Mouse (Mus musculus) embryonic facial prominence, embryonic 13.5 days (tissue): Measurements from ENCODE around the gene Fjx1. TPM values are rescaled to one million over a fixed set of nuclear protein-coding genes. Genes with fewer than 3 reads are reported as not detected.

Source experiments
- ATAC-seq: fragments of 200-750 bp; cut with Nextera tagmentation; 2 replicates; pipeline ENCODE4 v1.8.0; 2017; ENCODE audit warnings: low read depth; ENCODE audit not compliant: insufficient number of reproducible peaks, insufficient read depth, low FRiP score, low TSS enrichment
- H3K27ac ChIP-seq: fragments of 300-500 bp; sonication (generic); 2 replicates; pipeline ENCODE4 v1.5.1; 2015; ENCODE audit warnings: moderate library complexity, mild to moderate bottlenecking, inconsistent platforms
- H3K27me3 ChIP-seq: fragments of 300-500 bp; sonication (generic); 2 replicates; pipeline ENCODE4 v1.6.1; 2015; ENCODE audit warnings: mild to moderate bottlenecking, inconsistent platforms
- H3K36me3 ChIP-seq: fragments of 300-500 bp; sonication (generic); 2 replicates; pipeline ENCODE4 v1.6.1; 2015; ENCODE audit warnings: mild to moderate bottlenecking, inconsistent platforms
- H3K4me1 ChIP-seq: fragments of 300-500 bp; sonication (generic); 2 replicates; pipeline ENCODE4 v1.6.1; 2015; ENCODE audit warnings: inconsistent platforms
- H3K4me2 ChIP-seq: fragments of 300-500 bp; sonication (generic); 2 replicates; pipeline ENCODE4 v1.6.1; 2015; ENCODE audit warnings: moderate library complexity, mild to moderate bottlenecking, inconsistent platforms
- H3K4me3 ChIP-seq: fragments of 300-500 bp; sonication (generic); 2 replicates; pipeline ENCODE4 v1.5.1; 2015; ENCODE audit warnings: mild to moderate bottlenecking, inconsistent platforms
- H3K9ac ChIP-seq: fragments of 300-500 bp; sonication (generic); 2 replicates; pipeline ENCODE4 v1.6.1; 2015; ENCODE audit warnings: mild to moderate bottlenecking, inconsistent platforms
- H3K9me3 ChIP-seq: fragments of 300-500 bp; sonication (generic); 2 replicates; pipeline ENCODE4 v1.6.1; 2016; ENCODE audit warnings: inconsistent platforms
- WGBS: fragments of 180-500 bp; shearing (Covaris S2); methylation state at CpG from one replicate; pipeline ENCODE4 v1.1.7; 2015; ENCODE audit warnings: mixed read lengths; 5-methylcytosine and 5-hydroxymethylcytosine counted together
- polyA plus RNA-seq: library from polyadenylated mRNA; unstranded; fragments of >200 nt; fragmentation: Nextera tagmentation; extraction: Ambion mirVana; gene quantifications from 2 replicates; pipeline ENCODE4 v1.2.1, GENCODE M21; 2015

Fjx1 gene
- polyA plus RNA-seq, result 14.1 and 16.7 TPM in 2 replicates

- Histone ChIP-seq H3K4me1 (peaks cover 38% of the 10 kb centered on the region), H3K27ac (peak within 1 kb of the TSS; percentile 88), H3K9me3 (no peaks in the 10 kb centered on the region), H3K4me3 (peak within 1 kb of the TSS; percentile 74), H3K4me2 (peak within 1 kb of the TSS; percentile 98), H3K36me3 (no peaks in the 10 kb centered on the region), H3K9ac (peak within 1 kb of the TSS; percentile 85), H3K27me3 (0 out of 2 replicates have a peak, but pooled peaks cover 5% of the 10 kb centered on the region)
- peak; percentile 59 for ATAC-seq
- WGBS, result 1% methylated on average over 42 of the region's 49 CpGs
Observed at GRCm38 (mm10) chr2:102451671-102452549, at the start of gene Fjx1. Gene Fjx1, minus strand, starts transcription at chr2:102452499.

DNA sequence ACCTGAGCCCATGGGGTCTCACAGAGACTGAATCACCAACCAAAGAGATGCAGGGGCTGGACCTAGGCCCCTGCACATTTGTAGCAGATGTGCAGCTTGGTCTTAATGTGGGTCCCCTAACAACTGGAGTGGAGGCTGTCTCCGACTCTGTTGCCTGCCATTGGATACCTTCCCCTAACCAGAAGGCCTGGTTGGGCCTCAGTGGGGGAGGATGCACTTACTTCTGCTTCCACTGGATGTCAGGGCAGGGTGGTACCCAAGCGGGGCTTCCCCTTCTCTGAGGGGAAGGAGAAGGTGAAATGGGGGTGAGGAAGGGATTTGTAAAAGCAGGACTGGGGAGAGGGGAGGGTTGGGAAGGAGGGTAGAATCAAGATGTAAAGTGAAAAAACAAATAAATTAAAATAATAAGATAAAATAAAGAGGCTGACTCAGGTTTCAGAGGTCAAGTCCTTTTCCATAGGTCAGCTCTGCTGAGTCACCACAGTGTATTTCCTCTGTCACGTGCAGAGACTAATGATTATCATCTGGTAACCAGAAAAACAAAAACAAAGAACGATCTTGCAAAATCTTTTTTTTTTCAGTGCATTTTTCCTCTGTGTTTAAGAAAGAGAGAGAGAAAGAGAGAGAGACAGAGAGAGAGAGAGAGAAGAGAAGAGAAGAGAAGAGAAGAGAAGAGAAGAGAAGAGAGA, 47.8 kb upstream of the Fjx1 start:
- Histone ChIP-seq H3K9ac (no peak overlapping the region), H3K4me3 (no peak overlapping the region), H3K4me1 (0 out of 2 replicates have a peak, but pooled peaks cover 2% of the 10 kb centered on the region), H3K9me3 (no peaks in the 10 kb centered on the region), H3K27ac (no peak overlapping the region), H3K4me2 (no peak overlapping the region), H3K36me3 (no peaks in the 10 kb centered on the region), H3K27me3 (no peaks in the 10 kb centered on the region)
- WGBS, result 17% methylated on average over 4 of the region's 4 CpGs
- no peak for ATAC-seq

DNA sequence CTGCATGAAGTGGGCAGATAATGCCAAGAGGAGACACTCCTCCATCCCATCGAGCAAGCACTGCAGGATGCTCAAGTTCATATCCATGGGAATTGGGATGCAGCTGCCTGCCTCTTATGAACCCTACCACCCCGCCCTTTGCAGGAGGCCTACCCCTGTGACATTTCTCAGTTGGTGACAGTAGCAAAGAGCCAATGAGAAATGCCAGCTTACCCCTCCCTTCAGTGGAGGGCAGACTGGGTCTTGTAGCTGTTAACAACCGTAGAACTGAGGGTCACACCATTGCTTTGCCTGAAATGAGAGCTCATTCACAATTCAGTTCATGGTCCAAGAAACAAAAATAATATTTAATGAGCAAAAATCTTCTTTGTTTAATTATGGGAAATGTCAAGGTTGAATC, 28.4 kb upstream of the Fjx1 start:
- Histone ChIP-seq H3K36me3 (no peaks in the 10 kb centered on the region), H3K9ac (no peak overlapping the region), H3K4me2 (no peak overlapping the region), H3K27ac (no peak overlapping the region), H3K27me3 (no peaks in the 10 kb centered on the region), H3K4me1 (no peaks in the 10 kb centered on the region), H3K9me3 (no peaks in the 10 kb centered on the region), H3K4me3 (no peak overlapping the region)
- 75% methylated on average over 3 of the region's 3 CpGs for WGBS
- no peak for ATAC-seq

GRCm38 (mm10) chr2:102476101-102476500, 23.8 kb upstream of the Fjx1 start:
- H3K4me3 ChIP-seq, result no peak overlapping the region
- no peak overlapping the region for H3K9ac ChIP-seq
- H3K36me3 ChIP-seq, result no peaks in the 10 kb centered on the region
- H3K27me3 ChIP-seq, result no peaks in the 10 kb centered on the region
- no peaks in the 10 kb centered on the region for H3K9me3 ChIP-seq
- WGBS, result 57% methylated on average over 2 of the region's 2 CpGs
- no peak overlapping the region for H3K27ac ChIP-seq
- no peaks in the 10 kb centered on the region for H3K4me1 ChIP-seq
- H3K4me2 ChIP-seq, result no peak overlapping the region
- ATAC-seq, result no peak

DNA sequence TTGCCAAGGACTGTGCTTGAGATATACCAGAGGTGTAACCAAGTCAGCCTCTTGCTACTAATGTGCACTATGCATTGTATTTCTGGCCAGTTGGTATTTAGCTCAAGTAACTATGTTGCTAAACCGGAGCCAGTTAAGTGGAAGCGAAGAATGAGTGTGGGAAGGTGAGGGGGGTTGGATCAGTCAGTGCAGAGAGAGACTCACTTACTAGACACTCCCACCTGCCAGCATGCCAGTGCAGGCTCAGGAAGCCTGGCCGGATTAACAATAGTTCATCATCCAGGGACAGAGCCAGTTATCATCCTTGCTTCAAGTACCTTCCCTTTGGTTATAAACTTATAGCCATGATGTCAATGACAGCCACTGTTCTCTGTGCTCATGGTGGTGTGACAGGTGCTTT, 16.3 kb upstream of the Fjx1 start:
- Histone ChIP-seq H3K27me3 (no peaks in the 10 kb centered on the region), H3K9ac (no peak overlapping the region), H3K9me3 (no peaks in the 10 kb centered on the region), H3K4me1 (peaks cover 4% of the 10 kb centered on the region; the same call in 1 of the 2 replicates), H3K4me2 (no peak overlapping the region), H3K4me3 (no peak overlapping the region), H3K36me3 (no peaks in the 10 kb centered on the region), H3K27ac (no peak overlapping the region; the same call in 1 of the 2 replicates)
- no peak for ATAC-seq
- 69% methylated on average over 3 of the region's 3 CpGs for WGBS

DNA sequence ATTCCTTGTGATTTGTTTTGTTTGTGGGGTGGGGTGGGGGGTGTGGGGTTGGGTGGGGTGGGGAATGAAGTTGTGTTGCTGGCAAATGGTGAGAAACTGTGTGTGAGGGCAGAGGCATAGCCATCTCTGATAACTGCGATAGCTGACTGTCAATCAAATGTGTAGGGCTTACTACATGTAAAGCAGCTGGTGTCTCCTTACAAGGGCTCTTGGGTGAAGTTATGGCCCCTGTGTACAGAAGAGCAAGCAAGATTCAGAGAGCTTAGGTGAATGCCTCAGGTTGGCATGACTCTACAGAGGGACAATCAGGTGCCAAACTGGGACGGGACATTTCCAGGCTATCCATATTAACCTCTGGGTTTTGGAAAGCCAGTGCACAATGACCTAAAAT, 12.0 kb upstream of the Fjx1 start:
- Histone ChIP-seq H3K4me2 (no peak overlapping the region), H3K27me3 (no peaks in the 10 kb centered on the region), H3K36me3 (no peaks in the 10 kb centered on the region), H3K27ac (no peak overlapping the region), H3K9ac (no peak overlapping the region), H3K4me1 (peaks cover 4% of the 10 kb centered on the region; the same call in 1 of the 2 replicates), H3K4me3 (no peak overlapping the region), H3K9me3 (no peaks in the 10 kb centered on the region)
- ATAC-seq, result no peak
- WGBS, result 78% methylated on average over 2 of the region's 2 CpGs

- H3K36me3 ChIP-seq, result no peaks in the 10 kb centered on the region
- peaks cover 4% of the 10 kb centered on the region; the same call in 1 of the 2 replicates for H3K4me1 ChIP-seq
- no peak overlapping the region for H3K27ac ChIP-seq
- no peaks in the 10 kb centered on the region for H3K27me3 ChIP-seq
- no peak overlapping the region for H3K9ac ChIP-seq
- no peak for ATAC-seq
- no peak overlapping the region for H3K4me2 ChIP-seq
- H3K4me3 ChIP-seq, result no peak overlapping the region
- H3K9me3 ChIP-seq, result no peaks in the 10 kb centered on the region
- 59% methylated on average over 12 of the region's 12 CpGs for WGBS
Observed at GRCm38 (mm10) chr2:102463587-102464341, 11.5 kb upstream of the Fjx1 start.

- H3K4me3 ChIP-seq, result no peak overlapping the region
- H3K4me1 ChIP-seq, result peaks cover 4% of the 10 kb centered on the region; the same call in 1 of the 2 replicates
- H3K9ac ChIP-seq, result no peak overlapping the region
- H3K4me2 ChIP-seq, result no peak overlapping the region
- H3K27me3 ChIP-seq, result 0 out of 2 replicates have a peak, but pooled peaks cover 9% of the 10 kb centered on the region
- 82% methylated on average over 1 of the region's 1 CpGs for WGBS
- no peak overlapping the region for H3K27ac ChIP-seq
- no peaks in the 10 kb centered on the region for H3K9me3 ChIP-seq
- no peak for ATAC-seq
- no peaks in the 10 kb centered on the region for H3K36me3 ChIP-seq
Observed at GRCm38 (mm10) chr2:102461491-102461890, 9.2 kb upstream of the Fjx1 start.

GRCm38 (mm10) chr2:102455126-102455525, 2.8 kb upstream of the Fjx1 start:
- no peak overlapping the region for H3K27ac ChIP-seq
- no peaks in the 10 kb centered on the region for H3K9me3 ChIP-seq
- H3K4me2 ChIP-seq, result no peak overlapping the region
- peaks cover 15% of the 10 kb centered on the region for H3K4me1 ChIP-seq
- WGBS, result 75% methylated on average over 1 of the region's 1 CpGs
- H3K9ac ChIP-seq, result no peak overlapping the region
- no peaks in the 10 kb centered on the region for H3K36me3 ChIP-seq
- H3K27me3 ChIP-seq, result 0 out of 2 replicates have a peak, but pooled peaks cover 11% of the 10 kb centered on the region
- H3K4me3 ChIP-seq, result no peak overlapping the region
- no peak for ATAC-seq

- H3K4me1 ChIP-seq, result peaks cover 29% of the 10 kb centered on the region
- 36% methylated on average over 3 of the region's 3 CpGs for WGBS
- H3K27me3 ChIP-seq, result 0 out of 2 replicates have a peak, but pooled peaks cover 11% of the 10 kb centered on the region
- H3K4me2 ChIP-seq, result no peak overlapping the region
- no peak overlapping the region for H3K27ac ChIP-seq
- ATAC-seq, result no peak
- no peak overlapping the region for H3K4me3 ChIP-seq
- no peaks in the 10 kb centered on the region for H3K9me3 ChIP-seq
- no peak overlapping the region for H3K9ac ChIP-seq
- no peaks in the 10 kb centered on the region for H3K36me3 ChIP-seq
Observed at GRCm38 (mm10) chr2:102453447-102453846, 1.1 kb upstream of the Fjx1 start.
